ENCODE assay signal across 16 mouse cellular contexts in the genomic region with DNA sequence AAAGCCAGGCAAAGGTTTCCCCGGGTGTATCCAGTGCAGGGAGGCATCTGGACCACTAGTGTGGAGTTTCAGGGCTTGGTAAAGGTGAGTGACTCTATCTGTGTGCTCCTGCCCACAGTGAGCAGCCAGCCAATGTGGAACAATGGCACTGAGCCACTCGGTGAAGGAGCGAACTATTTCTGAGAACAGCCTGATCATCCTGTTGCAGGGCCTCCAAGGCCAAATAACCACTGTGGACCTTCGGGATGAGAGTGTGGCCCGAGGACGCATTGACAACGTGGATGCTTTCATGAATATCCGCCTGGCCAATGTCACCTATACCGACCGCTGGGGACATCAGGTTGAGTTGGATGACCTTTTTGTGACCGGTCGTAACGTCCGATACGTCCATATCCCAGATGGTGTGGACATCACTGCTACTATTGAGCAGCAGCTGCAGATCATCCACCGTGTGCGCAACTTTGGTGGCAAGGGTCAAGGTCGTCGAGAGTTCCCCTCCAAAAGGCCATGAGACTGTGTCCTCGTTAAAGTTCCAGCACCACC. TPM values are rescaled to one million over a fixed set of nuclear protein-coding genes. Genes with fewer than 3 reads are reported as not detected.
DNase-seq lines count a peak whose midpoint lies in the region; ATAC-seq and TF ChIP-seq lines count a peak whose summit lies in the region.
"Had no signal": no experiment of that assay in that cellular context is flagged by ENCODE, and none has a peak within 500 bp of the region (broad histone marks: within the 10 kb centered on the region; RNA-seq: fewer than 3 reads in every experiment).

No protein-coding gene starts in this region.

- no peaks in the 10 kb centered on the region for H3K9me3 ChIP-seq in heart, embryonic 15.5 days (replicated peaks)
- H3K9me3 ChIP-seq: embryonic facial prominence, embryonic 13.5 days; limb, embryonic 12.5 days; midbrain, embryonic 15.5 days; neural tube, embryonic 13.5 days had no signal

- TF ChIP-seq CTCF in thymus, adult 2 months (IDR thresholded peaks at IDR 0.05; ENCODE audit: borderline replicate concordance, control insufficient read depth, extremely low read depth, insufficient read depth, low read length, poor library complexity) = 0 out of 2 replicates have a peak, but pooled peaks have one; percentile 8

- H3K9ac ChIP-seq in heart, embryonic 15.5 days = no peak overlapping the region
- H3K9ac ChIP-seq: midbrain, embryonic 15.5 days had no signal

- ATAC-seq in heart, embryonic 15.5 days (replicated peaks; ENCODE audit: insufficient number of reproducible peaks, insufficient read depth, low FRiP score, low read depth) = no peak
- ATAC-seq: midbrain, embryonic 15.5 days had no signal

- no peaks in the 10 kb centered on the region for H3K27me3 ChIP-seq in heart, embryonic 15.5 days
- no peaks in the 10 kb centered on the region for H3K27me3 ChIP-seq in thymus, adult 2 months (ENCODE audit: control insufficient read depth, insufficient read depth, low read length)
- H3K27me3 ChIP-seq: embryonic facial prominence, embryonic 13.5 days; limb, embryonic 12.5 days; midbrain, embryonic 15.5 days; neural tube, embryonic 13.5 days had no signal

- H3K4me1 ChIP-seq in heart, embryonic 15.5 days (replicated peaks) = peaks cover 49% of the 10 kb centered on the region
- peaks cover 8% of the 10 kb centered on the region for H3K4me1 ChIP-seq in thymus, adult 2 months (replicated peaks; ENCODE audit: control insufficient read depth, insufficient read depth, low read length)

- no peak overlapping the region for H3K4me2 ChIP-seq in heart, embryonic 15.5 days

- no peak for TF ChIP-seq POLR2A in thymus, adult 2 months (IDR thresholded peaks at IDR 0.05; ENCODE audit: control insufficient read depth, extremely low read depth, insufficient read depth, low read length, poor library complexity)

- intact Hi-C loops in heart, postnatal 25 days (cut with DNase I) = loop anchor here (5.0 kb wide), 1 partner anchor 165 kb away; a partner anchor contains a TSS

- H3K27ac ChIP-seq in heart, embryonic 15.5 days = no peak overlapping the region
- H3K27ac ChIP-seq in thymus, adult 2 months (ENCODE audit: control insufficient read depth, insufficient read depth, low read length) = no peak overlapping the region
- H3K27ac ChIP-seq: embryonic facial prominence, embryonic 13.5 days had no signal

- DNase-seq in cerebellum, adult 9-10 months = peak; percentile 55
- no peak for DNase-seq in cerebellum, adult 11 months
- DNase-seq in heart, postnatal 25 days (ENCODE audit: low spot score) = no peak
- DNase-seq in thymus, adult 2 months = no peak
- no peak for DNase-seq in thymus, postnatal 0 days (ENCODE audit: low spot score)
- no peak for DNase-seq in spleen, postnatal 10 days (ENCODE audit: low spot score in 2 of 2)
- no peak for DNase-seq in lung, postnatal 25 days (ENCODE audit: low spot score)
- DNase-seq: cerebellum, postnatal 36 days; gastrocnemius, postnatal 36 days; kidney, adult 9 months; lung, postnatal 14 days had no signal

- WGBS in heart, embryonic 15.5 days = 91% methylated on average over 20 of the region's 20 CpGs
- 96% methylated on average over 20 of the region's 20 CpGs for WGBS in thymus, adult 2 months

- peak overlapping the region; percentile 71; the same call in 1 of the 2 replicates for H3K4me3 ChIP-seq in heart, embryonic 15.5 days
- H3K4me3 ChIP-seq in thymus, adult 2 months (ENCODE audit: control insufficient read depth, insufficient read depth, low read length) = no peak overlapping the region

- 0 out of 2 replicates have a peak, but pooled peaks cover 3% of the 10 kb centered on the region for H3K36me3 ChIP-seq in heart, embryonic 15.5 days
- H3K36me3 ChIP-seq in thymus, adult 2 months (ENCODE audit: control insufficient read depth, insufficient read depth, low read length) = no peaks in the 10 kb centered on the region
- H3K36me3 ChIP-seq: midbrain, embryonic 15.5 days had no signal

RNA-seq across cellular contexts. Expression of a gene that starts 1.4 kb away (rescaled TPM):
- polyA plus RNA-seq in heart, embryonic 15.5 days (2015; fragmentation: Nextera tagmentation; extraction: Ambion mirVana) = 42.2 and 43.2 TPM in 2 replicates
- total RNA-seq in heart, postnatal 25 days (2021) = 10 to 100 TPM; 10.7 to 12.1 TPM
- polyA plus RNA-seq in thymus, adult 2 months (2012; rRNA removed) = 41.0 and 41.7 TPM in 2 replicates
- polyA plus RNA-seq in thymus, postnatal 0 days (2015; fragmentation: Nextera tagmentation; extraction: Ambion mirVana) = 55.9 and 61.0 TPM in 2 replicates

RNA-seq across cellular contexts. Expression of a gene that starts 6.0 kb away (rescaled TPM):
- 20.6 and 27.2 TPM in 2 replicates for polyA plus RNA-seq in heart, embryonic 15.5 days (2015; fragmentation: Nextera tagmentation; extraction: Ambion mirVana)
- 10 to 100 TPM; 37.6 to 38.7 TPM for total RNA-seq in heart, postnatal 25 days (2021)
- 36.5 and 43.1 TPM in 2 replicates for polyA plus RNA-seq in thymus, adult 2 months (2012; rRNA removed)
- polyA plus RNA-seq in thymus, postnatal 0 days (2015; fragmentation: Nextera tagmentation; extraction: Ambion mirVana) = 26.5 and 28.8 TPM in 2 replicates

RNA-seq across cellular contexts. Expression of a gene that starts 39.4 kb away (rescaled TPM):
- polyA plus RNA-seq in heart, embryonic 15.5 days (2015; fragmentation: Nextera tagmentation; extraction: Ambion mirVana) = 6.1 and 7.6 TPM in 2 replicates
- total RNA-seq in heart, postnatal 25 days (2021) = 1 to 10 TPM; 1.1 to 1.7 TPM
- 0.99 and 1.1 TPM in 2 replicates for polyA plus RNA-seq in thymus, adult 2 months (2012; rRNA removed)
- 4.8 and 5.0 TPM in 2 replicates for polyA plus RNA-seq in thymus, postnatal 0 days (2015; fragmentation: Nextera tagmentation; extraction: Ambion mirVana)

RNA-seq across cellular contexts. Expression of a gene that starts 49.8 kb away (rescaled TPM):
- polyA plus RNA-seq in heart, embryonic 15.5 days (2015; fragmentation: Nextera tagmentation; extraction: Ambion mirVana) = 28.0 and 37.7 TPM in 2 replicates
- total RNA-seq in heart, postnatal 25 days (2021) = 10 to 100 TPM; 15.2 to 17.6 TPM
- 94.3 and 95.2 TPM in 2 replicates for polyA plus RNA-seq in thymus, adult 2 months (2012; rRNA removed)
- 28.2 and 28.7 TPM in 2 replicates for polyA plus RNA-seq in thymus, postnatal 0 days (2015; fragmentation: Nextera tagmentation; extraction: Ambion mirVana)

RNA-seq across cellular contexts. Expression of a gene that starts 51.1 kb away (rescaled TPM):
- 120 and 137 TPM in 2 replicates for polyA plus RNA-seq in heart, embryonic 15.5 days (2015; fragmentation: Nextera tagmentation; extraction: Ambion mirVana)
- 10 to 100 TPM; 81.2 to 83.1 TPM for total RNA-seq in heart, postnatal 25 days (2021)
- 56.2 and 70.7 TPM in 2 replicates for polyA plus RNA-seq in thymus, adult 2 months (2012; rRNA removed)
- 118 and 143 TPM in 2 replicates for polyA plus RNA-seq in thymus, postnatal 0 days (2015; fragmentation: Nextera tagmentation; extraction: Ambion mirVana)
